Mouse (Mus musculus) C2C12 (cell line): ENCODE measurements around the gene Pcp2. TPM values are rescaled to one million over a fixed set of nuclear protein-coding genes. Genes with fewer than 3 reads are reported as not detected.

Source experiments
- H3K27me3 ChIP-seq: one replicate; pipeline ENCODE4 v1.6.1; 2011; ENCODE audit not compliant: control insufficient read depth, insufficient read depth, insufficient read length
- H3K36me3 ChIP-seq: one replicate; pipeline ENCODE4 v1.6.1; 2011; ENCODE audit not compliant: control insufficient read depth, insufficient read depth
- H3K4me3 ChIP-seq: one replicate; pipeline ENCODE4 v1.5.1; 2011; ENCODE audit warnings: mild to moderate bottlenecking, control low read depth; ENCODE audit not compliant: poor library complexity, insufficient read depth, severe bottlenecking
- H3K79me2 ChIP-seq: one replicate; pipeline ENCODE4 v1.6.1; 2011; ENCODE audit not compliant: control insufficient read depth, insufficient read depth
- H3K79me3 ChIP-seq: one replicate; pipeline ENCODE4 v1.6.1; 2011; ENCODE audit warnings: low read depth, control low read depth
- H3ac ChIP-seq: one replicate; pipeline ENCODE3; 2011; ENCODE audit warnings: low read depth; ENCODE audit not compliant: control insufficient read depth, insufficient read length
- CEBPB ChIP-seq: IDR thresholded peaks from one replicate; pipeline ENCODE4 v1.6.1; 2011; ENCODE audit warnings: low read depth, mild to moderate bottlenecking, control low read depth, moderate library complexity
- CTCF ChIP-seq: IDR thresholded peaks from one replicate; pipeline ENCODE4 v1.5.1; 2011; ENCODE audit not compliant: control insufficient read depth, insufficient read depth, insufficient read length
- FOSL1 ChIP-seq: IDR thresholded peaks from one replicate; pipeline ENCODE4 v1.8.0; 2011; ENCODE audit warnings: mild to moderate bottlenecking, low read length; ENCODE audit not compliant: poor library complexity, insufficient read depth, severe bottlenecking
- MAX ChIP-seq: IDR thresholded peaks from one replicate; pipeline ENCODE4 v1.6.1; 2011; ENCODE audit warnings: mild to moderate bottlenecking, control low read depth
- MYOD1 ChIP-seq: IDR thresholded peaks from one replicate; pipeline ENCODE4 v1.6.1; 2011; ENCODE audit warnings: low read depth; ENCODE audit not compliant: control insufficient read depth, insufficient read length
- MYOG ChIP-seq: IDR thresholded peaks from one replicate; pipeline ENCODE4 v1.6.1; 2011; ENCODE audit not compliant: control insufficient read depth, insufficient read length; ENCODE audit errors: extremely low read depth
- USF1 ChIP-seq: IDR thresholded peaks from one replicate; pipeline ENCODE4 v1.6.1; 2011; ENCODE audit warnings: low read depth, mild to moderate bottlenecking, control low read depth, moderate library complexity
- polyA plus RNA-seq: library from polyadenylated mRNA; unstranded; fragments of >200 nt; fragmentation: generic; extraction: Trizol; gene quantifications from one replicate; pipeline ENCODE4 v1.2.1, GENCODE M21; 2012; ENCODE audit warnings: missing spikeins

The Pcp2 gene
- polyA plus RNA-seq, 1 experiment = 0.70 TPM

- Histone ChIP-seq H3K27me3 (peaks cover 15% of the 10 kb centered on the region), H3K4me3 (peak within 1 kb of the TSS; percentile 34), H3K79me2 (no peaks in the 10 kb centered on the region), H3K36me3 (no peaks in the 10 kb centered on the region), H3K79me3 (no peaks in the 10 kb centered on the region), H3ac (peak within 1 kb of the TSS; percentile 55)
- TF ChIP-seq CTCF = no peak
- TF ChIP-seq MAX = no peak
- TF ChIP-seq MYOG = no peak
- no peak for TF ChIP-seq CEBPB
- TF ChIP-seq USF1 = no peak
- TF ChIP-seq FOSL1 = no peak
- no peak for TF ChIP-seq MYOD1
Measured at GRCm38 (mm10) chr8:3630647-3631477, 5.5 kb upstream of the Pcp2 start, which contains the start of gene Stxbp2. Stxbp2 (plus strand) TSS chr8:3630955.

GRCm38 (mm10) chr8:3628014-3628413 lies 2.7 kb upstream of the Pcp2 start:
- no peaks in the 10 kb centered on the region for H3K27me3 ChIP-seq
- TF ChIP-seq USF1 (no peak), CTCF (no peak), MAX (no peak), CEBPB (no peak), MYOD1 (no peak), MYOG (no peak), FOSL1 (no peak)
- H3K36me3 ChIP-seq = no peaks in the 10 kb centered on the region
- H3K4me3 ChIP-seq = no peak overlapping the region
- H3K79me3 ChIP-seq = no peaks in the 10 kb centered on the region
- no peaks in the 10 kb centered on the region for H3K79me2 ChIP-seq
- H3ac ChIP-seq = no peak overlapping the region

DNA sequence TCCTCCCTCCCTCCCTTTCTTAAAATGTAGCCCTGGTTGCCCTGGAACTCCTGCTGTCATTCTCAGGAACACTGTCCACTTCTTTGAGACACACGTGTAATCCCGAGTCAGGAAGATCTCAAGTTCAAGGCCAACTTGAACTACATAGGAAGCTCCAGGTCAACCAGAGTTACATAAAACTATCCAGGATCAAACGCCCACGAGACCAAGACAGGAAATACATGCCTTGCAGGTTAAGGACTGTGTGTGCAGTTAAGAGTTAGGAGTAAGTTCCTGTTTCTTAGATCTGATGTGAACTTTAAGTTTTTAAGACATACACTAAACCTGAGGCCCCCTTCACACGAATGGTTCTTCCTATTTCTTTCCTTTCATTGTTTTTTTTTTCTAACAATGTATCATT lies 1.6 kb upstream of the Pcp2 start:
- no peaks in the 10 kb centered on the region for H3K79me2 ChIP-seq
- TF ChIP-seq MAX = no peak
- TF ChIP-seq USF1 = no peak
- no peak for TF ChIP-seq CEBPB
- no peak for TF ChIP-seq CTCF
- TF ChIP-seq MYOG = no peak
- no peak for TF ChIP-seq FOSL1
- no peak for TF ChIP-seq MYOD1
- no peaks in the 10 kb centered on the region for H3K36me3 ChIP-seq
- H3K79me3 ChIP-seq = no peaks in the 10 kb centered on the region
- H3ac ChIP-seq = no peak overlapping the region
- no peak overlapping the region for H3K4me3 ChIP-seq
- H3K27me3 ChIP-seq = no peaks in the 10 kb centered on the region

DNA sequence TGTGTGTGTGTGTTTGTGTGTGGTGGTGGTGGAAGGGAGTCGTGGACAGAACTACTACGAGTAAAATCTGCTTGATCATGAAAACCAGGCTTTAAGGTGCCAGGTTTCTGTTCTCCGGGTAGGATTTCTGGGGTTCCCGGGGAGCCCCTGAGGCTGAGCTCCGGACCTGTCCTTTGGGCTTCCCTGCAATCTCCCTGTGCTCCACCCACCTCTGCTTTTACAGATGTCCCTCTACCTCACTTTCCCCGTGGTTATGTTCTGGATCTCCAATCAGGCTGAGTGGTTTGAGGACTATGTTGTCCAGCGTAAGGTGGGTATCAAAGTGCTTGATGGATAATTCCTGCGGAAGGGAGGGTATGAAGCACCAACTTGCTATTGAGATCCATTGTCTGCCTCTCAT lies 3.2 kb downstream of the Pcp2 start:
- H3ac ChIP-seq = peak overlapping the region; percentile 54
- peaks cover 36% of the 10 kb centered on the region for H3K79me2 ChIP-seq
- peaks cover 30% of the 10 kb centered on the region for H3K79me3 ChIP-seq
- no peaks in the 10 kb centered on the region for H3K27me3 ChIP-seq
- TF ChIP-seq MYOD1 (no peak), USF1 (no peak), CEBPB (no peak), FOSL1 (no peak), MYOG (no peak), CTCF (no peak), MAX (no peak)
- peaks cover 15% of the 10 kb centered on the region for H3K36me3 ChIP-seq
- H3K4me3 ChIP-seq = peak overlapping the region; percentile 65

GRCm38 (mm10) chr8:3621199-3621970 lies 4.0 kb downstream of the Pcp2 start, which contains the start of the genes Xab2 and Pet100:
Xab2 (minus strand) TSS chr8:3621316.
Pet100 (plus strand) TSS chr8:3621548.
- H3K36me3 ChIP-seq = peaks cover 21% of the 10 kb centered on the region
- H3K79me3 ChIP-seq = peaks cover 30% of the 10 kb centered on the region
- TF ChIP-seq USF1 = no peak
- TF ChIP-seq CEBPB = no peak
- no peak for TF ChIP-seq CTCF
- no peak for TF ChIP-seq FOSL1
- no peak for TF ChIP-seq MYOG
- TF ChIP-seq MAX = no peak
- no peak for TF ChIP-seq MYOD1
- H3K4me3 ChIP-seq = peak within 1 kb of the TSS; percentile 79
- H3K27me3 ChIP-seq = no peaks in the 10 kb centered on the region
- H3ac ChIP-seq = peak within 1 kb of the TSS; percentile 75
- peaks cover 36% of the 10 kb centered on the region for H3K79me2 ChIP-seq
